Mouse (Mus musculus) E14TG2a.4 (cell line): ENCODE measurements around the gene Ces1c.

Source experiments
- H3K27me3 ChIP-seq: 2 replicates; pipeline ENCODE4 v1.6.1; 2014; ENCODE audit warnings: low read length, control low read depth; ENCODE audit not compliant: insufficient read depth
- H3K36me3 ChIP-seq: 2 replicates; pipeline ENCODE4 v1.6.1; 2014; ENCODE audit warnings: low read length, control low read depth; ENCODE audit not compliant: insufficient read depth
- H3K4me1 ChIP-seq: replicated peaks from 2 replicates; pipeline ENCODE4 v1.6.1; 2014; ENCODE audit warnings: low read depth, low read length, control low read depth
- H3K4me3 ChIP-seq: replicated peaks from 2 replicates; pipeline ENCODE4 v1.5.1; 2014; ENCODE audit warnings: mild to moderate bottlenecking, low read length
- H3K9me3 ChIP-seq: 2 replicates; pipeline ENCODE4 v1.6.1; 2014; ENCODE audit warnings: low read length, control low read depth
- CTCF ChIP-seq: conservative IDR thresholded peaks from 2 replicates; pipeline ENCODE4 v1.5.1; 2014; ENCODE audit warnings: low read length
- NANOG ChIP-seq: IDR thresholded peaks from 2 replicates; pipeline ENCODE4 v1.6.1; 2014; ENCODE audit warnings: borderline replicate concordance, low read length, mixed read lengths
- POU5F1 ChIP-seq: IDR thresholded peaks from 2 replicates; pipeline ENCODE4 v1.6.1; 2014; ENCODE audit warnings: low read length, borderline replicate concordance

Ces1c gene

GRCm38 (mm10) chr8:93075251-93075650 is 55.8 kb downstream of the Ces1c start:
- TF ChIP-seq NANOG (no peak), CTCF (no peak), POU5F1 (no peak)
- Histone ChIP-seq H3K4me1 (0 out of 2 replicates have a peak, but pooled peaks cover 3% of the 10 kb centered on the region), H3K9me3 (no peaks in the 10 kb centered on the region), H3K4me3 (no peak overlapping the region), H3K36me3 (no peaks in the 10 kb centered on the region), H3K27me3 (no peaks in the 10 kb centered on the region)

GRCm38 (mm10) chr8:93063416-93064117 is 67.5 kb downstream of the Ces1c start:
- TF ChIP-seq POU5F1 (no peak), NANOG (peak; percentile 86; the same call in 1 of the 2 replicates), CTCF (no peak)
- Histone ChIP-seq H3K4me1 (peaks cover 15% of the 10 kb centered on the region), H3K4me3 (no peak overlapping the region), H3K27me3 (no peaks in the 10 kb centered on the region), H3K36me3 (no peaks in the 10 kb centered on the region), H3K9me3 (no peaks in the 10 kb centered on the region)

- no peaks in the 10 kb centered on the region for H3K27me3 ChIP-seq
- peaks cover 17% of the 10 kb centered on the region for H3K4me1 ChIP-seq
- TF ChIP-seq POU5F1 (no peak), CTCF (peak; percentile 51)
- H3K9me3 ChIP-seq, result no peaks in the 10 kb centered on the region
- H3K36me3 ChIP-seq, result no peaks in the 10 kb centered on the region
- H3K4me3 ChIP-seq, result no peak overlapping the region
Measured at GRCm38 (mm10) chr8:93059185-93059584, 71.9 kb downstream of the Ces1c start.

DNA sequence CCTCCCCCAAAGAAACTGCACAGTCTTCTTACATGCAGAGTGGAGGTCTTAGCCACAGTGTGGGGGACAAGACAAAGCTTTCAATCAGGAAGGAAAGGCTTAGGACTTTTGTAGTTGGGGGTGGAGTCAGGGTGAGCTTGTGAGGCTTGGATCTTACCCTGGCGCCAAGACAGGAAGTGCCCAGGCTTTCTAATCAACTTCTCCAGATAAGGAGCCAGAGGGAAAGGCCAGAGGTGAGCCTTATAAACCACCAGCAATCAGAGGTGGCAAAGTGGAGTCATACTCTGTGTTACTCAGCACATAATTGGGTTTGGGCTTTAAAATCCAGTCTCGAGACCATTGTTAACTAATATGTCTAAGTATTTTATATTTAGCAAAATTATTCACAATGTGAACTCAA is 75.8 kb downstream of the Ces1c start:
- TF ChIP-seq POU5F1 (no peak), NANOG (no peak), CTCF (no peak)
- Histone ChIP-seq H3K9me3 (no peaks in the 10 kb centered on the region), H3K36me3 (no peaks in the 10 kb centered on the region), H3K4me1 (peaks cover 11% of the 10 kb centered on the region), H3K27me3 (no peaks in the 10 kb centered on the region), H3K4me3 (no peak overlapping the region)
